Mouse (Mus musculus) CH12.LX (cell line): ENCODE data around the gene Nradd. TPM values are rescaled to one million over a fixed set of nuclear protein-coding genes. Genes with fewer than 3 reads are reported as not detected.

Source experiments
- DNase-seq: peaks from one replicate; pipeline ENCODE4 v3.0.0-alpha.2; 2013; ENCODE audit errors: extremely low read depth
- H3K27ac ChIP-seq: 2 replicates; pipeline ENCODE4 v1.5.1; 2012; ENCODE audit warnings: low read depth, mild to moderate bottlenecking, control low read depth, moderate library complexity; ENCODE audit not compliant: insufficient read depth
- H3K27me3 ChIP-seq: replicated peaks from 2 replicates; pipeline ENCODE3; 2012; ENCODE audit warnings: inconsistent platforms
- H3K36me3 ChIP-seq, 2 experiments: replicated peaks in 1 of 2; 2 replicates each; pipeline versions ENCODE3 to v1.6.1; 2012; ENCODE audit warnings: inconsistent platforms in 1 of 2, low read length in 1 of 2, mild to moderate bottlenecking in 1 of 2, mixed read lengths in 1 of 2, moderate library complexity in 1 of 2; ENCODE audit not compliant: control insufficient read depth in 1 of 2, insufficient read depth in 1 of 2
- H3K4me1 ChIP-seq, 2 experiments: 2 replicates each; pipeline ENCODE4 v1.6.1; 2012; ENCODE audit warnings: inconsistent platforms in 1 of 2, moderate library complexity in 1 of 2; ENCODE audit not compliant: insufficient read depth in 2 of 2, control insufficient read depth in 1 of 2
- H3K4me2 ChIP-seq: 2 replicates; pipeline ENCODE4 v1.6.1; 2012; ENCODE audit warnings: low read depth, mild to moderate bottlenecking, control low read depth; ENCODE audit not compliant: poor library complexity, insufficient read depth, severe bottlenecking
- H3K4me3 ChIP-seq, 3 experiments: fragments of 150-350 bp in 1 of 3; sonication (generic) in 1 of 3; replicated peaks in 1 of 3; 2 replicates each; pipeline versions ENCODE3 to v1.5.1; 2011 to 2012; ENCODE audit warnings: low read depth in 2 of 3, low read length in 2 of 3, mild to moderate bottlenecking in 2 of 3, moderate library complexity in 2 of 3, control low read depth in 1 of 3, improper control_type of control experiment in 1 of 3, inconsistent platforms in 1 of 3, mixed read lengths in 1 of 3; ENCODE audit not compliant: poor library complexity in 1 of 3
- H3K79me2 ChIP-seq: replicated peaks from 2 replicates; pipeline ENCODE4 v1.6.1; 2012; ENCODE audit warnings: mild to moderate bottlenecking, moderate library complexity; ENCODE audit not compliant: control insufficient read depth, poor library complexity, insufficient read depth, severe bottlenecking; ENCODE audit errors: extremely low read depth
- H3K9ac ChIP-seq: 2 replicates; pipeline ENCODE4 v1.6.1; 2012; ENCODE audit warnings: low read depth, mild to moderate bottlenecking, control low read depth, moderate library complexity; ENCODE audit not compliant: insufficient read depth
- H3K9me3 ChIP-seq: replicated peaks from 2 replicates; pipeline ENCODE3; 2012; ENCODE audit warnings: low read length, inconsistent platforms, mixed read lengths
- BHLHE40 ChIP-seq: IDR thresholded peaks from 2 replicates; pipeline ENCODE4 v1.6.1; 2011; ENCODE audit warnings: mild to moderate bottlenecking, low read depth, low read length, improper control_type of control experiment
- CHD2 ChIP-seq: IDR thresholded peaks from 2 replicates; pipeline ENCODE4 v1.6.1; 2011; ENCODE audit warnings: low read length, improper control_type of control experiment
- ELF1 ChIP-seq: IDR thresholded peaks from 2 replicates; pipeline ENCODE4 v1.6.1; 2014; ENCODE audit warnings: low read depth, mild to moderate bottlenecking, inconsistent platforms, low read length, improper control_type of control experiment
- EP300 ChIP-seq: IDR thresholded peaks from 2 replicates; pipeline ENCODE4 v1.6.1; 2011; ENCODE audit warnings: low read length, improper control_type of control experiment
- ETS1 ChIP-seq: conservative IDR thresholded peaks from 2 replicates; pipeline ENCODE4 v1.6.1; 2012; ENCODE audit warnings: low read depth, mild to moderate bottlenecking, inconsistent platforms, low read length, improper control_type of control experiment, moderate library complexity
- HCFC1 ChIP-seq: IDR thresholded peaks from 2 replicates; pipeline ENCODE4 v1.6.1; 2012; ENCODE audit warnings: low read depth, mild to moderate bottlenecking, inconsistent platforms, low read length, improper control_type of control experiment
- JUN ChIP-seq: IDR thresholded peaks from 2 replicates; pipeline ENCODE4 v1.6.1; 2011; ENCODE audit warnings: low read depth, mild to moderate bottlenecking, low read length, improper control_type of control experiment, moderate library complexity; ENCODE audit not compliant: insufficient read depth
- KAT2A ChIP-seq: IDR thresholded peaks from 2 replicates; pipeline ENCODE4 v1.6.1; 2012; ENCODE audit warnings: low read length, improper control_type of control experiment, inconsistent platforms; ENCODE audit not compliant: insufficient replicate concordance
- MAX ChIP-seq: IDR thresholded peaks from 2 replicates; pipeline ENCODE4 v1.6.1; 2011; ENCODE audit warnings: low read length, improper control_type of control experiment
- MAZ ChIP-seq: IDR thresholded peaks from 2 replicates; pipeline ENCODE4 v1.6.1; 2012; ENCODE audit warnings: low read depth, mild to moderate bottlenecking, inconsistent platforms, low read length, improper control_type of control experiment, moderate library complexity
- MXI1 ChIP-seq: IDR thresholded peaks from 2 replicates; pipeline ENCODE4 v1.6.1; 2011; ENCODE audit warnings: mild to moderate bottlenecking, low read depth, low read length, improper control_type of control experiment
- MYC ChIP-seq: IDR thresholded peaks from 2 replicates; pipeline ENCODE4 v1.6.1; 2011; ENCODE audit warnings: low read depth, mild to moderate bottlenecking, improper control_type of control experiment, low read length
- NELFE ChIP-seq: IDR thresholded peaks from 2 replicates; pipeline ENCODE4 v1.6.1; 2011; ENCODE audit warnings: low read depth, low read length, improper control_type of control experiment
- NRF1 ChIP-seq: IDR thresholded peaks from 2 replicates; pipeline ENCODE4 v1.6.1; 2014; ENCODE audit warnings: low read depth, mild to moderate bottlenecking, inconsistent platforms, low read length, improper control_type of control experiment, moderate library complexity
- POLR2A ChIP-seq: IDR thresholded peaks from 2 replicates; pipeline ENCODE4 v1.6.1; 2011; ENCODE audit warnings: low read depth, mild to moderate bottlenecking, improper control_type of control experiment, low read length
- POLR2AphosphoS2 ChIP-seq: IDR thresholded peaks from 2 replicates; pipeline ENCODE4 v1.6.1; 2011; ENCODE audit warnings: low read depth, low read length, improper control_type of control experiment
- RAD21 ChIP-seq: IDR thresholded peaks from 2 replicates; pipeline ENCODE4 v1.6.1; 2011; ENCODE audit warnings: low read depth, mild to moderate bottlenecking, low read length, improper control_type of control experiment, moderate library complexity
- RCOR1 ChIP-seq: conservative IDR thresholded peaks from 2 replicates; pipeline ENCODE4 v1.6.1; 2012; ENCODE audit warnings: low read depth, mild to moderate bottlenecking, inconsistent platforms, low read length, improper control_type of control experiment
- USF1 ChIP-seq: IDR thresholded peaks from 2 replicates; pipeline ENCODE4 v1.6.1; 2014; ENCODE audit warnings: low read depth, mild to moderate bottlenecking, inconsistent platforms, low read length, improper control_type of control experiment
- USF2 ChIP-seq: conservative IDR thresholded peaks from 2 replicates; pipeline ENCODE4 v1.6.1; 2011; ENCODE audit warnings: low read depth, low read length, improper control_type of control experiment
- ZC3H11A ChIP-seq: IDR thresholded peaks from 2 replicates; pipeline ENCODE4 v1.6.1; 2012; ENCODE audit warnings: low read depth, mild to moderate bottlenecking, inconsistent platforms, low read length, improper control_type of control experiment
- ZKSCAN1 ChIP-seq: IDR thresholded peaks from 2 replicates; pipeline ENCODE4 v1.6.1; 2012; ENCODE audit warnings: low read depth, inconsistent platforms, low read length, improper control_type of control experiment, borderline replicate concordance
- ZNF384 ChIP-seq: IDR thresholded peaks from 2 replicates; pipeline ENCODE4 v1.6.1; 2012; ENCODE audit warnings: low read depth, low read length, improper control_type of control experiment, inconsistent platforms
- dilution Hi-C: fragments of 300-500 bp; cut with MboI; formaldehyde crosslinking; loops from 2 replicates; pipeline ENCODE4 v1.14.3; 2020; ENCODE audit warnings: low sequenced_read_pairs; ENCODE audit not compliant: extremely low pct_unique_long_range_greater_than_20kb, extremely low pct_ligation_motif_present
- in situ Hi-C: fragments of 300-500 bp; cut with MboI; formaldehyde crosslinking; loops from 3 replicates; pipeline ENCODE4 v1.14.3; 2019; ENCODE audit warnings: low sequenced_read_pairs, low pct_ligation_motif_present, low pct_unique_long_range_greater_than_20kb, mixed read lengths
- polyA plus RNA-seq: library from polyadenylated mRNA; unstranded; fragments of >175 nt; gene quantifications from 2 replicates; pipeline ENCODE4 v1.2.1, GENCODE M21; 2012; ENCODE audit warnings: low read depth; ENCODE audit not compliant: insufficient read length
- total RNA-seq, 2 experiments: library from RNA; depleted of rRNA; stranded (reverse); fragments of 300-350 nt in 1 of 2; fragments of >200 nt in 1 of 2; gene quantifications; 2 replicates each; pipeline ENCODE4 v1.2.3; 2012 to 2014

Gene Nradd
- total and polyA plus RNA-seq, 3 experiments: 8.9 to 18.4 (median 15.8) TPM

GRCm38 (mm10) chr9:110611471-110611870 lies 12.8 kb downstream of the Nradd start:
- H3K4me3 ChIP-seq: no peak overlapping the region
- no peaks in the 10 kb centered on the region for H3K4me1 ChIP-seq
- dilution Hi-C loops (no loop called here), in situ Hi-C loops (no loop called here)
- H3K79me2 ChIP-seq: no peaks in the 10 kb centered on the region; the same call in 1 of the 2 replicates
- no peak for DNase-seq
- H3K9ac ChIP-seq: no peak overlapping the region
- H3K9me3 ChIP-seq: no peaks in the 10 kb centered on the region
- no peak overlapping the region for H3K27ac ChIP-seq
- TF ChIP-seq USF2: no peak
- no peak for TF ChIP-seq POLR2A
- TF ChIP-seq ETS1: no peak
- no peak for TF ChIP-seq USF1
- TF ChIP-seq EP300: no peak
- TF ChIP-seq CHD2: no peak
- TF ChIP-seq ZKSCAN1: no peak
- TF ChIP-seq JUN: no peak
- no peak for TF ChIP-seq MAZ
- no peak for TF ChIP-seq KAT2A
- no peak for TF ChIP-seq HCFC1
- TF ChIP-seq POLR2AphosphoS2: no peak
- no peak for TF ChIP-seq ZC3H11A
- no peak for TF ChIP-seq RCOR1
- TF ChIP-seq, all 38 proteins: peak for 0
- peaks cover 47 to 91% of the 10 kb centered on the region in 2 experiments for H3K36me3 ChIP-seq
- H3K4me2 ChIP-seq: no peak overlapping the region
- H3K27me3 ChIP-seq: no peaks in the 10 kb centered on the region

- in situ Hi-C loops (no loop called here), dilution Hi-C loops (no loop called here)
- TF ChIP-seq ETS1: no peak
- no peak for TF ChIP-seq HCFC1
- TF ChIP-seq CHD2: no peak
- no peak for TF ChIP-seq ELF1
- TF ChIP-seq BHLHE40: no peak
- TF ChIP-seq RCOR1: no peak
- no peak for TF ChIP-seq NRF1
- TF ChIP-seq MAX: no peak
- no peak for TF ChIP-seq POLR2AphosphoS2
- no peak for TF ChIP-seq MXI1
- TF ChIP-seq MAZ: no peak
- TF ChIP-seq NELFE: no peak
- TF ChIP-seq MYC: no peak
- no peak for TF ChIP-seq EP300
- no peak for TF ChIP-seq RAD21
- no peak for TF ChIP-seq ZC3H11A
- no peak for TF ChIP-seq USF1
- no peak for TF ChIP-seq ZNF384
- Histone ChIP-seq H3K79me2 (peaks cover 20% of the 10 kb centered on the region), H3K27me3 (no peaks in the 10 kb centered on the region), H3K27ac (no peak overlapping the region), H3K4me1 (no peaks in the 10 kb centered on the region), H3K9me3 (no peaks in the 10 kb centered on the region), H3K4me2 (no peak overlapping the region), H3K9ac (no peak overlapping the region), H3K36me3 (peaks cover 21 to 72% of the 10 kb centered on the region in 2 experiments), H3K4me3 (no peak overlapping the region)
- DNase-seq: no peak
These were observed 40.7 kb downstream of the Nradd start for GRCm38 (mm10) chr9:110583521-110583920.
